Mouse (Mus musculus): ENCODE measurements at regions not wholly inside any gene's neighbourhood (a gene's known extent, or its start where the extent isn't known, plus 50 kb on each side); places are given as distances from the start of the nearest gene placed in this dataset.
A peak's percentile ranks its signal among the peaks of the same experiment; 100 is the strongest.

DNA sequence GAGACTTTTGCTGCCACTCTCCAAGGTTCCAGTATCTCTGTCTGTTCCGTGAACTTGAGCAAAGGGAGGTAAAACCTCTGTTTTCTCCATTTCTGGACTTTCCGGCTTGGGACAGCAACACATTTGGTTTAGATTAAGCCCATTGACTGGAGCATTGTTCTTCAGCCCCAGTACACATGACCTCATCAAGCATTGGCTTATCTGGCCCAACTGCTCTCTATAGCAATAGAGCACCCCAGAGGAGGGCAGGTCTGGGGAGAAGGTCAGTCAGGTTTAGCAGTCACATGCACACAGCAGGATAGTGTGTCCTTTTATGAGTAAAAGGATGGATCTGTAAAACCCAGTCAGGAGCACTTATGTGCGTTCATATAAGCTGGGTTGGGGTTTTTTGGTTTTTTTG lies 268.1 kb upstream of the Mpped2 start:
- peak; percentile 51; the same call in 1 of the 2 replicates for ATAC-seq (ENCODE audit: low FRiP score)
- Histone ChIP-seq H3K9ac (no peak overlapping the region), H3K4me2 (no peak overlapping the region), H3K9me3 (no peaks in the 10 kb centered on the region), H3K4me1 (peaks cover 9% of the 10 kb centered on the region; the same call in 1 of the 2 replicates), H3K27me3 (no peaks in the 10 kb centered on the region), H3K27ac (no peak overlapping the region), H3K36me3 (replicated peaks) (no peaks in the 10 kb centered on the region), H3K4me3 (replicated peaks) (no peak overlapping the region)
- WGBS: 27% methylated on average over 3 of the region's 3 CpGs

DNA sequence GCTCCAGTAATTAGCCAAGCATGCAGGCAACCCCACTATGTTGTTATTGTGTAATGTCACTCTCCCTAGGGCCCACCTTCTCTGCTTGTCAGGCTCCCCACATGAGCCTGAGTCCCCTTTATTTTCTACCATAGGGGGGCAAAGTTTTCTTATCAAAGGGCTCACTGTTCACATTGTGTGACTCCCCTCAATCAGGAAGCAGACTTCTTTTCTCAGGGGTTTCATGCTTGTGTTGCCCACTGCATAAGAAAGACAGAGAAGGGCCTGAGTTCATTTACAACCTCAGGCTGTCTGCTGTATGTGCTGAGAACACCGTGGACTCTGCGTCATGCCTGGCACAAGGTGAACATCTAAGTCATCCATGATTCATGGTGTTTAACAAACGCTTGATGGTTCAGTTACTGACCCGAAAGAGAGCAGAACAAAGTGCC lies 267.6 kb upstream of the Mpped2 start:
- no peaks in the 10 kb centered on the region for H3K9me3 ChIP-seq
- H3K4me2 ChIP-seq: no peak overlapping the region
- 35% methylated on average over 4 of the region's 4 CpGs for WGBS
- no peaks in the 10 kb centered on the region for H3K27me3 ChIP-seq
- peak; percentile 76; the same call in 1 of the 2 replicates for ATAC-seq (ENCODE audit: low FRiP score)
- H3K27ac ChIP-seq: peak overlapping the region; percentile 51
- no peak overlapping the region for H3K4me3 ChIP-seq (replicated peaks)
- peaks cover 9% of the 10 kb centered on the region; the same call in 1 of the 2 replicates for H3K4me1 ChIP-seq
- no peaks in the 10 kb centered on the region for H3K36me3 ChIP-seq (replicated peaks)
- no peak overlapping the region for H3K9ac ChIP-seq

DNA sequence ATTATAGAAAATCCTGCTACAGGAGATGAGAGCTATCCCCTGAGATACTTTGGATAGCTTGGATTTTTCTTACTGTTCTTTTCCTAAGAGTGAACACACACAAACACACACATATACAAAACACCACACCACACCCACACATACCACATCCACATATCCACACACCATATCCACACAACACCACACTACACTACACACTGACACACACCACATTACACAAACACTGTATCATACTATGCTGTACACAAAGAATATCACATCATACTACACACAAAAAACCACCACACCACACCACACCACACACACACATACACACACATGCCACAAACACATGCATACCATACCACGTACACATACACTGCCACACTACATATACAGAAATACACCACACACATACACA lies 267.1 kb upstream of the Mpped2 start:
- Histone ChIP-seq H3K4me2 (no peak overlapping the region), H3K4me3 (replicated peaks) (no peak overlapping the region), H3K36me3 (replicated peaks) (no peaks in the 10 kb centered on the region), H3K9me3 (no peaks in the 10 kb centered on the region), H3K4me1 (peaks cover 9% of the 10 kb centered on the region; the same call in 1 of the 2 replicates), H3K27me3 (no peaks in the 10 kb centered on the region), H3K9ac (no peak overlapping the region), H3K27ac (no peak overlapping the region)
- ATAC-seq (ENCODE audit: low FRiP score): 0 out of 2 replicates have a peak, but pooled peaks have one; percentile 45
- WGBS: 97% methylated on average over 1 of the region's 1 CpGs

DNA sequence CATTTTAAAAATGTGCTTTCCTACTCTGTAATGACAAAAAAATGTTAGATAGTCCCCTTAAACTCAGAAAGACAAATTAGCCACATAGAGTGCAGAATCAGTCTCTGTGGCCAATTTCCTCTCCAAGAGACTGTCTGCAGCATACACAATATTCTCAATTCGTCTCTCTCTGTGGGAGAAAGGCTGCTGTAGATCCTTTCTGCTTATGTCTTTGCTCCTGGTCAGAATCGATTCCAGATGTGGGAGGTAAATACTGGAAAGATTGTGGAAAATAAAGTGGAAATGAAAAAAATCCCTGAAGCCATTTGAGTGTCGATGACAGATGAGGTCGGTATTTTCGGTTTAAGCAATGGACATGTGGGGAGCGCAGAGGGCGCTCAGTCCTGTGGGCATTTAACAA lies 265.8 kb upstream of the Mpped2 start:
- no peak overlapping the region for H3K9ac ChIP-seq
- H3K36me3 ChIP-seq (replicated peaks): no peaks in the 10 kb centered on the region
- no peaks in the 10 kb centered on the region for H3K9me3 ChIP-seq
- H3K4me1 ChIP-seq: peaks cover 20% of the 10 kb centered on the region
- no peak for ATAC-seq (ENCODE audit: low FRiP score)
- 84% methylated on average over 7 of the region's 7 CpGs for WGBS
- no peak overlapping the region for H3K27ac ChIP-seq
- no peak overlapping the region for H3K4me3 ChIP-seq (replicated peaks)
- no peaks in the 10 kb centered on the region for H3K27me3 ChIP-seq
- no peak overlapping the region for H3K4me2 ChIP-seq

DNA sequence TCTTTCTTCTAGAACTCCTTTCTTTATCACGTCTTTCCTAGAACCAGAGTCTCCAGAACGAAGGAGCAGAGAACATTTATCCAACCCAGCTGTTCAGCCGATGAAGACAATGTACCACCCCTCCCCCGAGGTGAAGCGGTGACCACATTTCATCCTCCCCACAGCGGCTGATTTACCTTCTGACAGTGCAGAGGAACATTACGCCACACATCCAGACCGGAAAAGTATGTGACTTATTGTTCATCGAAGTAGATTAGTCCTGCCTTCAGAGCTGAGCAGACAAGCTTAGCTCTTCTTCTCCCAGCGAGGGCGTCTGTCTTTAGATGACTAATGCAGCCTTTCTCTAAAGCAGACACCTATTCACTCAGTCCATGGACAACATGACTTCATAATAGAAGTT lies 264.2 kb upstream of the Mpped2 start:
- H3K4me1 ChIP-seq: peaks cover 20% of the 10 kb centered on the region
- H3K9me3 ChIP-seq: no peaks in the 10 kb centered on the region
- peaks cover 4% of the 10 kb centered on the region; the same call in 1 of the 2 replicates for H3K27me3 ChIP-seq
- ATAC-seq (ENCODE audit: low FRiP score): no peak
- H3K27ac ChIP-seq: no peak overlapping the region
- H3K9ac ChIP-seq: no peak overlapping the region
- no peak overlapping the region for H3K4me3 ChIP-seq (replicated peaks)
- 62% methylated on average over 11 of the region's 11 CpGs for WGBS
- H3K36me3 ChIP-seq (replicated peaks): no peaks in the 10 kb centered on the region
- no peak overlapping the region for H3K4me2 ChIP-seq

DNA sequence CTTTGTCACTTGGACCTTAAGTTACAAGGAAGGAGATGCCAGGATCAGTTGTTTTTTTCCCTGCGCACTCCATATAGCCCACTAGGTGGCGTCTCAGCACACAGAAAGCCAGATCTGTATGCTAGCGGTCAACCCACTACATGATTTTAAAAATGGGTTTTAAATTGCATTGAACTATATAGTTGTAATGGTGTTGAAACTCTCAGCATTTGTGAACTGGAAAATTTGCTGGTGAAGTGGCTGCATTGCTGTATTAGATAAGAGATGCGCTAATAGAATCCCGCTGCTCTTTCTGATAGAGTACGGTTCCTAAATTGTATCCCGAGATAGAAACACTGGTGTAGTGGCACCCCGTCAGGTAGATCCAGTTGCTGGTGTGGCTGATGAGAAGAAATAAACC lies 261.9 kb upstream of the Mpped2 start:
- WGBS: 20% methylated on average over 8 of the region's 8 CpGs
- no peak overlapping the region for H3K9ac ChIP-seq
- H3K4me1 ChIP-seq: peaks cover 16% of the 10 kb centered on the region
- H3K27ac ChIP-seq: 0 out of 2 replicates have a peak overlapping the region, but pooled peaks have one; percentile 36
- peak; percentile 62 for ATAC-seq (ENCODE audit: low FRiP score)
- H3K4me2 ChIP-seq: peak overlapping the region; percentile 46
- H3K36me3 ChIP-seq (replicated peaks): no peaks in the 10 kb centered on the region
- peak overlapping the region; percentile 16 for H3K4me3 ChIP-seq (replicated peaks)
- H3K27me3 ChIP-seq: peaks cover 4% of the 10 kb centered on the region; the same call in 1 of the 2 replicates
- no peaks in the 10 kb centered on the region for H3K9me3 ChIP-seq

DNA sequence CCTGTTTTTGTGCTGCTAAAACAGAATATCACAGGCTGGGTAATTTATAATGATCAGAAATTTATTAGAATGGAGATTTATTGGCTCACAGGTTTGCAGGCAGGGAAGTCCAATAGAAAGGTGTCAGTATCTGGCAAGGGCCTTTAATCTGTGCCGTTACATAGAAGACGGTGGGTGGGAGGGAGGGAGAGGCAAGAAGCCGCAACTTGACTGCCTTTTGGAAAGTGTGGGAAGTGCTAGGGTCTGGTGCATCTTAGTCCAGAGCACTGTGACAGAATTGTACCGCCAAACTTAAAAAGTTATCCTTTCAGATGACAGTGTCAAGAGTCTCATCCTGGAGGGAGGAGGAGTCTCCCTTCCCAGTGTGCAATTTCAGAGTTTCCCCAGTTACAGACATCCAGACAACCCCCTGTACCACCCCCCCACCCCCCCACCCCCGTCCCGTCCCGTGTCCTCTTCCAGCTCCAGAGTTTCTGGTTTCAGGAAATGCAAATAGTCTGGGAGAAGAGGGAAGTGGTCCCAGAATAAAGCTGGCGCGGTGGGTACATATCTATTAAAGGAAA lies 261.4 kb upstream of the Mpped2 start:
- H3K4me3 ChIP-seq (replicated peaks): peak overlapping the region; percentile 16

DNA sequence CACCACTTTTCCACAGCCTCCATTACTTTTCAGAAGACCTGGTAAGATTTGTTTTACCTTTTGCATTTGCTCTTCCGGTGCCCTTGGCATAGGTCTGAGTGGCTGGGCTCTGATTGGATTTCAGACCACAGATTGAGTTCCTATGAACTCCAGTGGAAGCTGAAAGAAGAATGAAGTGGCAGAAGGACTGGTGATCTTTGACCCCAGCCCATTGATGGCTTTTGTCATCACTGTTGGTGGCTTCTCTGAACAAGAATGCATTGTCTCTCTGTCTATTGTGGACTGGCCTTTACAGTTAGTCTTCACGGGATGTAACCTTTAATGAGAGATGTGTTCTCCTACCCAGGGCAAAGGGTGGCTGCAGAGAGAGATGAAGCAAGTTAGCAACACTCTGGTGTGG lies 256.9 kb upstream of the Mpped2 start:
- Histone ChIP-seq H3K27me3 (peaks cover 4% of the 10 kb centered on the region; the same call in 1 of the 2 replicates), H3K36me3 (replicated peaks) (no peaks in the 10 kb centered on the region), H3K27ac (no peak overlapping the region), H3K4me2 (no peak overlapping the region), H3K4me1 (peaks cover 14% of the 10 kb centered on the region), H3K9me3 (no peaks in the 10 kb centered on the region), H3K4me3 (replicated peaks) (no peak overlapping the region), H3K9ac (no peak overlapping the region)
- ATAC-seq (ENCODE audit: low FRiP score): no peak
- 22% methylated on average over 2 of the region's 2 CpGs for WGBS

More for the DNA sequence above, 261.4 kb upstream of the Mpped2 start:
- Histone ChIP-seq H3K27me3 (peaks cover 4% of the 10 kb centered on the region; the same call in 1 of the 2 replicates), H3K9me3 (no peaks in the 10 kb centered on the region), H3K4me2 (peak overlapping the region; percentile 46), H3K4me1 (peaks cover 17% of the 10 kb centered on the region), H3K27ac (peak overlapping the region; percentile 36; the same call in 1 of the 2 replicates), H3K36me3 (replicated peaks) (no peaks in the 10 kb centered on the region), H3K9ac (no peak overlapping the region)
- peak; percentile 59; the same call in 1 of the 2 replicates for ATAC-seq (ENCODE audit: low FRiP score)
- 10% methylated on average over 9 of the region's 9 CpGs for WGBS

DNA sequence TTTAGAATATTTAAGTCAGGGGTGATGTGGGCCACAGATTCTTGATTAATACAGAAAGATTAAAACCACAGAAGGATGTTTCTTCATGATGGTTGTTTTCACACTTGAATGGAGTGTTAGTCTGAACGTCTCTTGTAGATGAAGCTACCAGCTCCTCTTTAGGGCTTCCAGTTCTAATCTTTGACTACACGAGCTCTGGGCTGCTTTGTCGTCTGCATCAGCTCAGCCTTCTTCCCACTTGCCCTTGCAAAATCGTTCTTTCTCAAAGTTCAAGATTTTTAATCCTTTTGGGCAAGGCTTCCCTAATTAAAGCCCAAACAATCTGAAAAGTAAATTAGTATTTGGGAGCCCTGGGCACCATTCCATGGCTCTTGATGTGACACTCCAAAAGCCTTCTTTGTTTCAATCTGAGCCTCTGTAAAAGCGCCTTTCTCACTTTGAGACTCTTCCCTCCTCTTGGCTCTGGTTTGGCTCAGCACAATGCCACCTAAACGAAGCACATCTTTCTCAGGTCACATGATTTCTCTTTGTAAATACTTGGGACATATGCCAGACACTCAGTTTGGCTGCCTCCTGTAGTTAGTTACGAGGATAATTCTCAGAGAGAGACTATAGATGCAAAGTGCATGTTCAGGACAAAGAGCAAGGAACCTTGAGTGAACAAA lies 238.6 kb upstream of the Mpped2 start:
- H3K4me3 ChIP-seq (replicated peaks): no peak overlapping the region
- ATAC-seq (ENCODE audit: low FRiP score): peak; percentile 85
- WGBS: 32% methylated on average over 7 of the region's 7 CpGs

DNA sequence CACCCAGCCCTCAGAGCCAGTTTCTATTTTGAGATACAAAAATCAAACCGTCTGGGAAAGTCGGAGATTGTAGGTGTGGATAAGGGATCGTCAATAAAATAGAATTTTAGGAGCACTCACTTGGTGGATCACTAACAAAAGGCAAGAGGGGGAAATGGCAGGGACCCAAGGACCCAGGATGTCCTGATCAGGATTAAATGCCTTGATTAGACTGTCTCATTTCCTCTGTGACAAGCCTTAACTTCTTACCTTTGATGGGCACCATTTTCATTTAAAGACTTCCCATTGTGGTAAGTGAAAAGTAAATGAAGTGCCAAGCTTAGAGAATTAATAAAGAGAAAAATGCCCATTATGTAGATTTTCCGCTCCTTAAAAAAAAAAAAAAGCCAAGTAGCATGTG lies 238.0 kb upstream of the Mpped2 start:
- Histone ChIP-seq H3K9me3 (no peaks in the 10 kb centered on the region), H3K4me2 (no peak overlapping the region), H3K9ac (no peak overlapping the region), H3K4me3 (replicated peaks) (no peak overlapping the region), H3K36me3 (replicated peaks) (no peaks in the 10 kb centered on the region), H3K27ac (peak overlapping the region; percentile 61), H3K27me3 (no peaks in the 10 kb centered on the region), H3K4me1 (no peaks in the 10 kb centered on the region)
- ATAC-seq (ENCODE audit: low FRiP score): peak; percentile 67; the same call in 1 of the 2 replicates
- 68% methylated on average over 4 of the region's 4 CpGs for WGBS

More for the DNA sequence above, 238.6 kb upstream of the Mpped2 start:
- Histone ChIP-seq H3K36me3 (replicated peaks) (no peaks in the 10 kb centered on the region), H3K4me1 (no peaks in the 10 kb centered on the region), H3K9ac (no peak overlapping the region), H3K27me3 (no peaks in the 10 kb centered on the region), H3K4me2 (no peak overlapping the region), H3K9me3 (no peaks in the 10 kb centered on the region), H3K27ac (peak overlapping the region; percentile 82)

DNA sequence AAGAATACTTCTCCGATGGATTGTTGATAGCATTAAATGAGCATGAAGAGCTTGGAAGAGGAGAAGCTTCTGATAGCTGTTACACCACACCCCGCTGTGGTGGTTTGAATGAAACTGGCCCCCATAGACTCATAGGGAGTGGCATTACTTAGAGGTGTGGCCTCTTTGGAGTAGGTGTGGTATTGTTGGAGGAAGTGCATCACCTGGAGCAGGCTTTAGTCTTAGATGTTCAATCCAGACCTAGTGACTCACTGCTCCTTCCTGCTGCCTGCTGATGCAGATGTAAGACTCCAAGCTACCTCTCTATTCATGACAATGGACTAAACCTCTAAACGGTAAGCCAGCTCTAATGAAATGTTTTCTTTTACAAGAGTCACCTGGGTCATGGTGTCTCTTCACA lies 237.1 kb upstream of the Mpped2 start:
- Histone ChIP-seq H3K4me2 (no peak overlapping the region), H3K27me3 (no peaks in the 10 kb centered on the region), H3K9me3 (no peaks in the 10 kb centered on the region), H3K4me3 (replicated peaks) (no peak overlapping the region), H3K36me3 (replicated peaks) (no peaks in the 10 kb centered on the region), H3K27ac (peak overlapping the region; percentile 42), H3K4me1 (0 out of 2 replicates have a peak, but pooled peaks cover 1% of the 10 kb centered on the region), H3K9ac (no peak overlapping the region)
- WGBS: 87% methylated on average over 3 of the region's 3 CpGs
- no peak for ATAC-seq (ENCODE audit: low FRiP score)

DNA sequence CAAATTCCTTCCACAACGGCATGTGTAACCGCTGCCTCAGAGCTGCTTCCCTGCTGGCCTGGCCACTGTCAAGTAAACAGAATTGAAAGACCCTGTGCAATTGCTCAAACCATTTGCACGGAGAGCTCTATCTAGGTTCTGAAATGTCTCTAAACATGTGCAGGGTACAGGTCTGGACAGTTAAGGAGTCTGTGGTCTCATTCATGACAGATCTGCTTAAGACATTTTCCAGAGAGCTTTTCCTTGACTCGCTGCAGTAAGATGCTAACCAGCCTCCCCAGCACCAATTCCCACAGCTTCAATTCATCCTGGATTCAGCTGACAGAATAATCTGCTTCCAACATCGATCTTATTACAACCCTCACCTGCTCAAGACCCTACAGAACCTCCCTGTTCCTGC lies 235.1 kb upstream of the Mpped2 start:
- Histone ChIP-seq H3K4me1 (peaks cover 15% of the 10 kb centered on the region; the same call in 1 of the 2 replicates), H3K4me2 (no peak overlapping the region), H3K27me3 (no peaks in the 10 kb centered on the region), H3K36me3 (replicated peaks) (no peaks in the 10 kb centered on the region), H3K4me3 (replicated peaks) (no peak overlapping the region), H3K9ac (no peak overlapping the region), H3K27ac (no peak overlapping the region), H3K9me3 (no peaks in the 10 kb centered on the region)
- ATAC-seq (ENCODE audit: low FRiP score): no peak
- WGBS: 53% methylated on average over 5 of the region's 5 CpGs

Measured in forebrain, embryonic 12.5 days (tissue).